Mouse (Mus musculus) ES-E14 (cell line): ENCODE data around the gene Arrb2.

ENCODE experiments used
- CHD2 ChIP-seq: IDR thresholded peaks from 2 replicates; pipeline ENCODE4 v1.6.1; 2014; ENCODE audit warnings: mild to moderate bottlenecking, low read depth, low read length, inconsistent platforms
- MAFK ChIP-seq: IDR thresholded peaks from 2 replicates; pipeline ENCODE4 v1.6.1; 2014; ENCODE audit warnings: mild to moderate bottlenecking, low read depth, low read length, inconsistent platforms; ENCODE audit not compliant: insufficient read depth
- ZNF384 ChIP-seq: IDR thresholded peaks from 2 replicates; pipeline ENCODE4 v1.6.1; 2012; ENCODE audit warnings: low read depth, low read length, inconsistent platforms

- TF ChIP-seq MAFK (no peak), ZNF384 (no peak), CHD2 (no peak)
Measured at GRCm38 (mm10) chr11:70465211-70465610, 32.8 kb downstream of the Arrb2 start.
